Mouse (Mus musculus) thymus, adult 2 months (tissue): ENCODE measurements around the gene Llph.

Experiments
- CTCF ChIP-seq: fragments of 200-500 bp; IDR thresholded peaks from 2 replicates; pipeline ENCODE4 v1.5.1; 2012; ENCODE audit warnings: mild to moderate bottlenecking, control low read depth, low read length, moderate library complexity, borderline replicate concordance; ENCODE audit not compliant: control insufficient read depth, poor library complexity, insufficient read depth; ENCODE audit errors: extremely low read depth
- POLR2A ChIP-seq: fragments of 200-500 bp; IDR thresholded peaks from 2 replicates; pipeline ENCODE4 v1.6.1; 2012; ENCODE audit warnings: mild to moderate bottlenecking, low read length, control low read depth, moderate library complexity; ENCODE audit not compliant: control insufficient read depth, poor library complexity, insufficient read depth; ENCODE audit errors: extremely low read depth

- TF ChIP-seq POLR2A (no peak), CTCF (no peak)
Observed at GRCm38 (mm10) chr10:120219578-120220359, 7.1 kb upstream of the Llph start.
